Mouse (Mus musculus) heart, adult 18-20 months (tissue): ENCODE data around the gene Tmem198. TPM values are rescaled to one million over a fixed set of nuclear protein-coding genes. Genes with fewer than 3 reads are reported as not detected.

Experiments used
- DNase-seq, 2 experiments: peaks; one replicate each; pipeline ENCODE4 v3.0.0; 2021 to 2022; ENCODE audit warnings: mixed read lengths in 1 of 2
- total RNA-seq, 2 experiments: library from RNA; stranded (reverse); gene quantifications; 2 replicates each; pipeline ENCODE4 v1.2.3; 2021

Gene Tmem198
- total RNA-seq, 2 experiments from 2014 or later, result 0.30 to 0.46 TPM

GRCm38 (mm10) chr1:75516703-75517380 lies 37.5 kb downstream of the Tmem198 start:
- DNase-seq, result no peak

- no peak for DNase-seq
Observed at GRCm38 (mm10) chr1:75517984-75518383, 38.7 kb downstream of the Tmem198 start.

DNA sequence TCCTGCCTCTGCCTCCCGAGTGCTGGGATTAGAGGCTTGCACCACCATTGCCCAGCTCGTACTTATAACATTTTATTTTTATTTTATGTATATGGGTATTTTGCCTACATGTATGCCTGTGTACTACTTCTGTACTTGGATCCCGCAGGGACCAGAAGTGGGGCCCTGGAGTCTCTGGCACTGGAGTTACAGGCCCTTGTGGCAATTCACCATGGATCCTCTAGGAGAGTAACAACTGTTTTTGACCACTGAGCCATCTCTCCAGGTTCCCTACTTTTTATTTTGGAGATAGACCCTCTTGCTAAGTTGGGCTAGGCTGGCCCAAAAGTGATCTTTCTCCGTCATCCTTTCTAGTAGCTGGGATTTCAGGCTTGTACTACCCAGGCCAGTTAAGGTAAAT lies 39.1 kb downstream of the Tmem198 start:
- DNase-seq, result no peak

- no peak for DNase-seq
Observed at GRCm38 (mm10) chr1:75519576-75519975, 40.2 kb downstream of the Tmem198 start.

GRCm38 (mm10) chr1:75521321-75522031 lies 42.1 kb downstream of the Tmem198 start, which contains the start of gene Stk11ip:
Gene Stk11ip, plus strand, starts transcription at chr1:75521529.
- DNase-seq, result peak; percentile 95 to 97

- peak in 1 of 2 experiments; percentile 45 for DNase-seq
Observed at GRCm38 (mm10) chr1:75524679-75525078, 45.3 kb downstream of the Tmem198 start.

DNA sequence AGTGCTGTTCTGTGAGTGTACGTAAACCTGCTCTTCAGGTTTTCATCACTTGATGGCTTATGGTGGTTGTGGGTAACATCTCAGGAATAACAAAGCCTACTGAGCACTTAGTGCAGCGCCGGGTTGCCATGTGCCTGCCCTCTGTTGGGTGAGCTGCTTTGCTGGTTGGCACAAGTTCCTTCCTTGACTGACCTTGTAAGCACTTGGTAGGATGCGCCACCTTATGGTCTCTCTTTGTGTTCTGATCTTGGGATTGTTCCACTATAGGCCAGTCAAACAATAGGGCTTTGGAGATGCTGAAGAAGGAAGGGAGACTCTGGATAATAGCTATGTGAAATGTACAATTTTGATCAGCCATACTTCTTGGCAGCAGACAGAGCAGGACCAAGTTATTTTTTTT lies 51.2 kb downstream of the Tmem198 start:
- no peak for DNase-seq

DNA sequence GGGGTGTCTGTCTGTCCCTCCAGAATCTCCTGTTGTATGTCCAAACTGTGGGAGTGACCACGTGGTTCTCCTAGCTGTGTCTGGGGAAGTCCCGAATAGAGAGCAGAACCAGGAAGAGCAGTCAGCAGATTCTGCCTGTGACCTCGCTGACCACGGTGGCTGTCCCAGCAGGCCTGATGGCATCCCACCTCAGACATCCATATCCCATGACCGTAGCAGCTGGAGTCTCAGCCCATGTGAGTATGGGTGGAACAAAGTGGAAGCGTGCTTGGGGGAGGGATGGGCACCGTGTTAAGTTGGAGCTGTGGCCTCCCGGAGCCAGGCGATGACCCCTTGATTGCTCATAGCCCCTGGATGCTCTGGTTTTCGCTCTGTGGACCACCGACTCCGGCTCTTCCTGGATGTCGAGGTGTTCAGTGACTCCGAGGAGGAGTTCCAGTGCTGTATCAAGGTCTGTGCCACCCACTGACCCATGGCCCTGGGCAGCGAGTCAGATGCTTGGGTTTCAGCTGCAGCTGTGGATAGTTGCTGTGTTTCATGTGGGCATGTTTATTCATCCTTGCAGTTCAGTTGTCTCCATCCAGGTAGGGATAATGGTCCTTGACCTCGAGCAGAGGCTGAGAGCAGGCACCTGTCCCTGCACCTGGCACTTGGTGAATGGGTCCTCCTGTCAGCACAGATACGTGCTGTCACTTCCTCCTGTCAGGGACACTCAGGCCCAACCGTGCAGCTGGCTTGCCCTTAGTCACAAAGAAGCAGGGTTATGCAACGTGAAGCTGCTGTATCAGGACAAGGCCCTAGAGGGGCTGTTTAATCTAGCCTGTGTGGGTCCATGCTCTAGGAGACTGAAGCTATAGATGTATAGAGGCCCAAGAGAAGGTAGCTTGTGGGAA lies 53.2 kb downstream of the Tmem198 start:
- no peak for DNase-seq

DNA sequence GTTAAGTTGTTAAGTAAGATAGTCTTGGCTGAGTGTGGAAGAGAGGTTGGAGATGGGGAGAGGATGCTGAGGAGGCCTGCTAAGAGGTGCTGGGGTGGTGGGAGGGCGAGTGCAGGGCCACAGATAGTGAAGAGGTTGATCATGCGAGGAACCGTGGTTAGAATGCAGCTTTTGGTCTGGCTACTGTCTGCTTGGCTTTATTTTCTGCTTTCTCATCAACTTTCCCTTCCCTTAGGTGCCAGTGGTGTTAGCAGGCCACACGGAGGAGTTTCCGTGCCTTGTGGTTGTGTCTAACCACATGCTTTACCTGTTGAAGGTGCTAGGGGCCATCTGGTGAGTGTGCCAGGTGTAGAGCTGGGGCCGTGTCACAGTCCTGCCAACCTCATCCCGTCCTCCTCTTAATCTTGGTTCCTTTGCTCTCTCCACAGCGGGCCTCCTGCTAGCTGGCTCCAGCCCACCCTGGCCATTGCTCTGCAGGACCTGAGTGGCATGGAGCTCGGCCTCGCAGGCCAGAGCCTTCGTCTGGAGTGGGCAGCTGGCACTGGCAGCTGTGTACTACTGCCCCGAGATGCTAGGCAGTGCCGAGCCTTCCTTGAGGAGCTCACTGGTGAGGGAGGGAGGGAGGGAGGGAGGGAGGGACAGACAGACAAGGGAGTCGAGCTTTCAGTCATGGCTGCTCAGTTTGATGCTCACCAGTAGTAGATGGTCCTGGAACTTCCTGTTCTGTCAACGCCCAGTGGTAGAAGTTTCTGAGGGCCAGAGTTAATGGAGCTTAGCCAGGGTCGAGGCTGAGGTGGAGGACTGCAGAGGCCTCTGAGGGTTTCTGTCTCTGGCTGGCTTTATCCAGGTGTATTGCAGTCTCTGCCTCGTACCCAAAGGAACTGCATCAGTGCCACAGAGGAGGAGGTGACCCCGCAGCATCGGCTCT lies 54.3 kb downstream of the Tmem198 start:
- DNase-seq, result no peak

Other genes with a start within 250 kb of the Tmem198 start
- not detected for gene A630095N17Rik, start 247.4 kb upstream of the Tmem198 start, total RNA-seq
- 100 to 1,000 TPM; 123 to 127 TPM for gene Dnajb2, start 243.1 kb upstream of the Tmem198 start, total RNA-seq
- gene Ptprn, start 215.0 kb upstream of the Tmem198 start, total RNA-seq, result 1 to 10 TPM; 1.2 to 2.0 TPM
- not detected for gene Resp18, start 201.1 kb upstream of the Tmem198 start, total RNA-seq
- 10 to 100 TPM; 80.9 to 88.3 TPM for gene Dnpep, start 161.5 kb upstream of the Tmem198 start, total RNA-seq
- 1,000 to 10,000 TPM; 1,347 to 1,386 TPM for gene Des, start 119.2 kb upstream of the Tmem198 start, total RNA-seq
- 100 to 1,000 TPM; 115 TPM for gene Speg, start 104.2 kb upstream of the Tmem198 start, total RNA-seq
- 10 to 100 TPM; 34.5 to 38.2 TPM for gene Gmppa, start 43.6 kb upstream of the Tmem198 start, total RNA-seq
- gene Asic4, start 29.1 kb upstream of the Tmem198 start, total RNA-seq, result not detected
- 10 to 100 TPM; 22.0 to 22.4 TPM for gene Chpf, start 225 bp upstream of the Tmem198 start, total RNA-seq
- 100 to 1,000 TPM; 107 to 108 TPM for gene Obsl1, start 26.9 kb downstream of the Tmem198 start, total RNA-seq
- gene Inha, start 27.5 kb downstream of the Tmem198 start, total RNA-seq, result 1 to 10 TPM; 3.0 to 3.1 TPM
- gene Stk11ip, start 42.0 kb downstream of the Tmem198 start, total RNA-seq, result 10 to 100 TPM in 1 of 2 experiments, 1 to 10 TPM in 1; 6.6 to 10.9 TPM
- 100 to 1,000 TPM; 249 to 266 TPM for gene Slc4a3, start 66.7 kb downstream of the Tmem198 start, total RNA-seq